Mouse (Mus musculus): Measurements from ENCODE around the gene Ubash3a.

DNA sequence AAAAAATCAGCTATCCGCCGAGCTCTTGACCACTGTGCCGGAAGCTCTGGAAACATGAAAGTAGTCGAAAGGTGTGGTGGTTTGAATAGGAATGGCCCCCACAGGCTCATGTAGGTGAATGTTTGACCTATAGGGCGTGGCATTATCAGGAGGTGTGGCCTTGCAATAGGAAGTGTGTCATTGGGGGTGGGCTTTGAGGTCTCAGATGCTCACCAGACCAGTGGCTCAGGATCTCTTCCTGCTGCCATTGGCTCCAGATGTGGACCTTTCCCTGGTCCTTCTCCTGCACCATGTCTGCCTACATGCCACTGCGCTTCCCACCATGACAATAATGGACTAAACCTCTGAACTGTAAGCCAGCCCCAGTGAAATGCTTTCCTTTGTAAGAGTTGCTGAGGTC is 4.2 kb downstream of the Ubash3a start:
- TF ChIP-seq POLR2A (IDR thresholded peaks at IDR 0.05; ENCODE audit: borderline replicate concordance, extremely low read depth, low read depth, low read length) (no peak), CTCF (IDR thresholded peaks at IDR 0.05; ENCODE audit: insufficient read depth, low read length) (no peak)

All from lung, adult 2 months (tissue).